Mouse (Mus musculus) C2C12 (cell line): ENCODE data around the gene Ush2a. TPM values are rescaled to one million over a fixed set of nuclear protein-coding genes. Genes with fewer than 3 reads are reported as not detected.

Experiments used
- H3K27me3 ChIP-seq: one replicate; pipeline ENCODE4 v1.6.1; 2011; ENCODE audit not compliant: control insufficient read depth, insufficient read depth, insufficient read length
- H3K36me3 ChIP-seq: one replicate; pipeline ENCODE4 v1.6.1; 2011; ENCODE audit not compliant: control insufficient read depth, insufficient read depth
- H3K4me3 ChIP-seq: one replicate; pipeline ENCODE4 v1.5.1; 2011; ENCODE audit warnings: mild to moderate bottlenecking, control low read depth; ENCODE audit not compliant: poor library complexity, insufficient read depth, severe bottlenecking
- H3K79me2 ChIP-seq: one replicate; pipeline ENCODE4 v1.6.1; 2011; ENCODE audit not compliant: control insufficient read depth, insufficient read depth
- H3K79me3 ChIP-seq: one replicate; pipeline ENCODE4 v1.6.1; 2011; ENCODE audit warnings: low read depth, control low read depth
- H3ac ChIP-seq: one replicate; pipeline ENCODE3; 2011; ENCODE audit warnings: low read depth; ENCODE audit not compliant: control insufficient read depth, insufficient read length
- CEBPB ChIP-seq: IDR thresholded peaks from one replicate; pipeline ENCODE4 v1.6.1; 2011; ENCODE audit warnings: low read depth, mild to moderate bottlenecking, control low read depth, moderate library complexity
- CTCF ChIP-seq: IDR thresholded peaks from one replicate; pipeline ENCODE4 v1.5.1; 2011; ENCODE audit not compliant: control insufficient read depth, insufficient read depth, insufficient read length
- FOSL1 ChIP-seq: IDR thresholded peaks from one replicate; pipeline ENCODE4 v1.8.0; 2011; ENCODE audit warnings: mild to moderate bottlenecking, low read length; ENCODE audit not compliant: poor library complexity, insufficient read depth, severe bottlenecking
- MAX ChIP-seq: IDR thresholded peaks from one replicate; pipeline ENCODE4 v1.6.1; 2011; ENCODE audit warnings: mild to moderate bottlenecking, control low read depth
- MYOD1 ChIP-seq: IDR thresholded peaks from one replicate; pipeline ENCODE4 v1.6.1; 2011; ENCODE audit warnings: low read depth; ENCODE audit not compliant: control insufficient read depth, insufficient read length
- MYOG ChIP-seq: IDR thresholded peaks from one replicate; pipeline ENCODE4 v1.6.1; 2011; ENCODE audit not compliant: control insufficient read depth, insufficient read length; ENCODE audit errors: extremely low read depth
- USF1 ChIP-seq: IDR thresholded peaks from one replicate; pipeline ENCODE4 v1.6.1; 2011; ENCODE audit warnings: low read depth, mild to moderate bottlenecking, control low read depth, moderate library complexity
- polyA plus RNA-seq: library from polyadenylated mRNA; unstranded; fragments of >200 nt; fragmentation: generic; extraction: Trizol; gene quantifications from one replicate; pipeline ENCODE4 v1.2.1, GENCODE M21; 2012; ENCODE audit warnings: missing spikeins

Gene Ush2a
- polyA plus RNA-seq, 1 experiment: not detected

- H3ac ChIP-seq: no peak overlapping the region
- H3K4me3 ChIP-seq: no peak overlapping the region
- no peaks in the 10 kb centered on the region for H3K79me3 ChIP-seq
- no peaks in the 10 kb centered on the region for H3K27me3 ChIP-seq
- no peaks in the 10 kb centered on the region for H3K36me3 ChIP-seq
- H3K79me2 ChIP-seq: no peaks in the 10 kb centered on the region
- TF ChIP-seq CEBPB (no peak), MYOD1 (no peak), FOSL1 (no peak), CTCF (no peak), MYOG (no peak), USF1 (no peak), MAX (no peak)
Observed at GRCm38 (mm10) chr1:188734741-188735266, 473.0 kb downstream of the Ush2a start.

- Histone ChIP-seq H3ac (no peak overlapping the region), H3K79me3 (no peaks in the 10 kb centered on the region), H3K36me3 (no peaks in the 10 kb centered on the region), H3K4me3 (no peak overlapping the region), H3K27me3 (no peaks in the 10 kb centered on the region), H3K79me2 (no peaks in the 10 kb centered on the region)
- TF ChIP-seq FOSL1 (no peak), CTCF (no peak), MYOD1 (no peak), MYOG (no peak), CEBPB (no peak), USF1 (no peak), MAX (no peak)
Observed at GRCm38 (mm10) chr1:188742971-188743370, 481.1 kb downstream of the Ush2a start.

GRCm38 (mm10) chr1:188755031-188755430, 493.2 kb downstream of the Ush2a start:
- no peaks in the 10 kb centered on the region for H3K27me3 ChIP-seq
- TF ChIP-seq CTCF: no peak
- no peak for TF ChIP-seq FOSL1
- no peak for TF ChIP-seq CEBPB
- TF ChIP-seq MAX: no peak
- TF ChIP-seq MYOG: no peak
- TF ChIP-seq MYOD1: no peak
- TF ChIP-seq USF1: no peak

GRCm38 (mm10) chr1:188760515-188760914, 498.7 kb downstream of the Ush2a start:
- H3K4me3 ChIP-seq: no peak overlapping the region
- no peaks in the 10 kb centered on the region for H3K27me3 ChIP-seq
- H3K36me3 ChIP-seq: no peaks in the 10 kb centered on the region
- H3ac ChIP-seq: no peak overlapping the region
- TF ChIP-seq FOSL1 (no peak), CEBPB (no peak)
- H3K79me3 ChIP-seq: no peaks in the 10 kb centered on the region
- no peaks in the 10 kb centered on the region for H3K79me2 ChIP-seq

More at GRCm38 (mm10) chr1:188755031-188755430, 493.2 kb downstream of the Ush2a start:
- Histone ChIP-seq H3ac (no peak overlapping the region), H3K79me2 (no peaks in the 10 kb centered on the region), H3K79me3 (no peaks in the 10 kb centered on the region), H3K4me3 (no peak overlapping the region), H3K36me3 (no peaks in the 10 kb centered on the region)

GRCm38 (mm10) chr1:188762463-188762862, 500.6 kb downstream of the Ush2a start:
- H3K4me3 ChIP-seq: no peak overlapping the region
- H3ac ChIP-seq: no peak overlapping the region
- TF ChIP-seq USF1 (peak; percentile 87), MYOG (no peak)
- H3K36me3 ChIP-seq: no peaks in the 10 kb centered on the region
- H3K79me2 ChIP-seq: no peaks in the 10 kb centered on the region
- H3K79me3 ChIP-seq: no peaks in the 10 kb centered on the region
- H3K27me3 ChIP-seq: no peaks in the 10 kb centered on the region

GRCm38 (mm10) chr1:188763761-188764160, 501.9 kb downstream of the Ush2a start:
- Histone ChIP-seq H3K27me3 (no peaks in the 10 kb centered on the region), H3K36me3 (no peaks in the 10 kb centered on the region), H3ac (no peak overlapping the region), H3K79me3 (no peaks in the 10 kb centered on the region), H3K79me2 (no peaks in the 10 kb centered on the region), H3K4me3 (no peak overlapping the region)
- no peak for TF ChIP-seq MAX
- TF ChIP-seq CEBPB: no peak
- TF ChIP-seq MYOD1: no peak
- no peak for TF ChIP-seq CTCF
- TF ChIP-seq USF1: no peak
- TF ChIP-seq MYOG: no peak
- TF ChIP-seq FOSL1: no peak
